Mouse (Mus musculus) embryonic facial prominence, embryonic 10.5 days (tissue): ENCODE results near the gene Ifna14. TPM values are rescaled to one million over a fixed set of nuclear protein-coding genes. Genes with fewer than 3 reads are reported as not detected.
"Not testable (repeated sequence)": the region's sequence is repeated elsewhere in the genome, so short reads cannot be mapped to it uniquely, and the experiment has no call there.

Experiments
- DNase-seq: peaks from one replicate; pipeline ENCODE4 v3.0.0-alpha.2; 2017; ENCODE audit warnings: low spot score
- H3K27ac ChIP-seq: fragments of 300-500 bp; sonication (generic); replicated peaks from 2 replicates; pipeline ENCODE4 v1.5.1; 2016; ENCODE audit warnings: mild to moderate bottlenecking
- H3K27me3 ChIP-seq: fragments of 300-500 bp; sonication (generic); replicated peaks from 2 replicates; pipeline ENCODE4 v1.6.1; 2016; ENCODE audit warnings: low read depth, mild to moderate bottlenecking; ENCODE audit not compliant: poor library complexity, severe bottlenecking
- H3K36me3 ChIP-seq: fragments of 300-500 bp; sonication (generic); replicated peaks from 2 replicates; pipeline ENCODE4 v1.6.1; 2016; ENCODE audit warnings: mild to moderate bottlenecking, moderate library complexity
- H3K4me1 ChIP-seq: fragments of 300-500 bp; sonication (generic); 2 replicates; pipeline ENCODE4 v1.6.1; 2016
- H3K4me3 ChIP-seq: fragments of 300-500 bp; sonication (generic); 2 replicates; pipeline ENCODE4 v1.5.1; 2016; ENCODE audit warnings: mild to moderate bottlenecking, moderate library complexity
- H3K9me3 ChIP-seq: fragments of 300-500 bp; sonication (generic); 2 replicates; pipeline ENCODE4 v1.6.1; 2016; ENCODE audit warnings: mild to moderate bottlenecking
- WGBS: fragments of 180-500 bp; shearing (Covaris S2); methylation state at CpG from one replicate; pipeline ENCODE4 v1.1.7; 2016; 5-methylcytosine and 5-hydroxymethylcytosine counted together
- polyA plus RNA-seq: library from polyadenylated mRNA; unstranded; fragments of >200 nt; fragmentation: Nextera tagmentation; extraction: Ambion mirVana; gene quantifications from 2 replicates; pipeline ENCODE4 v1.2.1, GENCODE M21; 2016

Gene Ifna14
- polyA plus RNA-seq, result not detected in 2 replicates

- H3K4me1 ChIP-seq, result no peaks in the 10 kb centered on the region
- H3K27me3 ChIP-seq, result no peaks in the 10 kb centered on the region
- H3K36me3 ChIP-seq, result no peaks in the 10 kb centered on the region
- H3K27ac ChIP-seq, result no peak within 1 kb of the TSS
- H3K9me3 ChIP-seq, result no peaks in the 10 kb centered on the region
- no peak within 1 kb of the TSS for H3K4me3 ChIP-seq
- DNase-seq, result no peak
- 72% methylated on average over 1 of the region's 1 CpGs for WGBS
Observed at GRCm38 (mm10) chr4:88571698-88572097, at the start of gene Ifna14. Ifna14 (minus strand) TSS chr4:88571798.

- Histone ChIP-seq H3K27me3 (no peaks in the 10 kb centered on the region), H3K36me3 (no peaks in the 10 kb centered on the region), H3K27ac (no peak within 1 kb of the TSS), H3K4me1 (no peaks in the 10 kb centered on the region), H3K9me3 (no peaks in the 10 kb centered on the region), H3K4me3 (no peak within 1 kb of the TSS)
- no peak for DNase-seq
Observed at GRCm38 (mm10) chr4:88603276-88603675, 31.7 kb upstream of the Ifna14 start, which contains the start of gene Ifna12. Ifna12 (minus strand) TSS chr4:88603376.

GRCm38 (mm10) chr4:88592285-88592684 is 20.7 kb upstream of the Ifna14 start, which contains the start of gene Ifna9:
Ifna9 (minus strand) TSS chr4:88592385.
- no peaks in the 10 kb centered on the region for H3K4me1 ChIP-seq
- DNase-seq, result no peak
- WGBS, result 86% methylated on average over 1 of the region's 1 CpGs

GRCm38 (mm10) chr4:88561791-88562190 is 9.8 kb downstream of the Ifna14 start:
- H3K9me3 ChIP-seq, result no peaks in the 10 kb centered on the region
- H3K4me3 ChIP-seq, result no peak overlapping the region
- no peak for DNase-seq
- no peak overlapping the region for H3K27ac ChIP-seq
- WGBS, result 94% methylated on average over 1 of the region's 1 CpGs
- no peaks in the 10 kb centered on the region for H3K27me3 ChIP-seq
- H3K4me1 ChIP-seq, result no peaks in the 10 kb centered on the region
- no peaks in the 10 kb centered on the region for H3K36me3 ChIP-seq

More at GRCm38 (mm10) chr4:88592285-88592684, 20.7 kb upstream of the Ifna14 start, which contains the start of gene Ifna9:
- Histone ChIP-seq H3K27ac (no peak within 1 kb of the TSS), H3K36me3 (no peaks in the 10 kb centered on the region), H3K9me3 (no peaks in the 10 kb centered on the region), H3K27me3 (no peaks in the 10 kb centered on the region), H3K4me3 (no peak within 1 kb of the TSS)

DNA sequence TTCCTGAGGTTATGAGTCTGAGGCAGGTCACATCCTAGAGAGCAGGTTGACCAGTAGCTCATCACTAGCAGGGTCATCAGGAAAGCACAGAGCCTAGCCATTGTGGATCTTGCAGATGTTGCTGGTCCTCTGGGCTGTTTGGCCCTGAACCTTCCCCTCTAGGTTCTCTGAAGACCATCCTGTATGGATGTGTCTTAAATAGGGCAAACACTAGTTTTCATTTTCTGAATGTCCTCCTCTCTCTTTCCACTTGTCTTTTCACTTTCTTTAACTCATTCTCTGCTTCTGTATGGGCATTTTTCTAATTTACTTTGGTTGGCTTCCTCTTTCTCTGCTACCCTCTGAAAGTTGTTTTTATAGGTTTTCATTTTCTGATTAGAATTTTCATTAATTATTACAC is 13.5 kb downstream of the Ifna14 start, which contains the start of gene Ifna15:
Ifna15 (minus strand) TSS at position 101 of the 400 bp plus-strand sequence.
- not testable (repeated sequence) for H3K9me3 ChIP-seq, DNase-seq, H3K4me3 ChIP-seq, H3K27me3 ChIP-seq, H3K36me3 ChIP-seq, H3K27ac ChIP-seq, H3K4me1 ChIP-seq

DNA sequence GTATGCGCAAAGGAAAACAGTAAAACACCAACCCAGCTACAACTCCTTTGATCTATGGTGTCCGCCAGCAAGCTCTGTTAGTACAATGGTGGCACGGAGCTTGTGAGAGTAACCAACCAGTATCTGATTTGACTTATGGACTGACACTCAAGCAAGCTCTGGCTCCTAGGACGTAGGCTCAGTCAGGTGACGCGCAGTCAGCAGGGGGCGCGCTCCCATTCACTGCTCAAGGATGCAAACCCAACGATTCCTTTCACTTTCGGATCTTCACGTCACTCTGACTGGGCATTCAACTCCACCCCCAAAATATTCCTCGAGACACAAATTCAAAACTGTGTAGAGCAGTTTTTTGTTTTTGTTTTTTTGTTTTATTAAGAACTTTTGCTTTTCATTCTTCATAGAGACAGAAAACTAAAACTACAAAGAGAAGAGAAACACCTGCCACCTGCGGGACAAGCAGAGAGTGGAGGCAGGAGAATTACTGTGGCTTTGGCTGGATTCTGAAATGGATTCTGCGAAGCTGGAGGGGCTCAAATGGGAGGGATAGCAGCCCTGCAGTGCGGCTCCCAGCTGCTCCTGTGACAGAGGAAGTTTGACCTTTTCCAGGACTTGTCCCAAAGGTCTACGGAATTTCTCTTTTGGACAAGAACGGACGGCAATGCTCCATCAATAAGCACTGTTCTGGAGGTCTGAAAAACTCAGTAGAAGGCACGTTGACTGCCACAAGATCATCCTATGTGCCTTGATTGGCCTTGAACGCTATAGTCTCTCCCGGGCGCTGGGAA is 21.2 kb downstream of the Ifna14 start:
- H3K36me3 ChIP-seq, result no peaks in the 10 kb centered on the region
- H3K4me1 ChIP-seq, result 0 out of 2 replicates have a peak, but pooled peaks cover 4% of the 10 kb centered on the region
- H3K27ac ChIP-seq, result no peak overlapping the region
- no peaks in the 10 kb centered on the region for H3K27me3 ChIP-seq
- no peaks in the 10 kb centered on the region for H3K9me3 ChIP-seq
- peak; percentile 79 for DNase-seq
- 33% methylated on average over 22 of the region's 22 CpGs for WGBS
- peak overlapping the region; percentile 41 for H3K4me3 ChIP-seq

DNA sequence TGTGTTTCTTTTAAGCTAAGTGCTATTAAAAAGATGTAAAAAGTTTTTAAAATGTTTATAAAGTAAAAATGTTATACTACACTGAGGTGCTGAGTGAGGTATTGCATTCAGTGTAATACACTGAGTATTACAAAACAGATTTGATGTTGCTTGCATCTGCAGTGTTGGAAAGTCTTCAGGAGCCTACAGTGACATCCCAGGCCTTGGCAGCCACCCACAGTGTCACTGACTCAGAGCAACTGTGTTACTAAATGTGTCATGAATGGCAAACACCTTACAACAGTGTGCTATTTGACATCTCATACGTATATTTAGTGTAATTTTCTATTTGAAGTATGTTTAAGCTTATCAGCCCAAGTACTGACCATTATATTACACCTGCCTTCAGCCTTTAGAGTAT is 23.6 kb downstream of the Ifna14 start:
- no peaks in the 10 kb centered on the region for H3K27me3 ChIP-seq
- no peak for DNase-seq
- H3K27ac ChIP-seq, result no peak overlapping the region
- 0 out of 2 replicates have a peak, but pooled peaks cover 4% of the 10 kb centered on the region for H3K4me1 ChIP-seq
- 85% methylated on average over 1 of the region's 1 CpGs for WGBS
- H3K4me3 ChIP-seq, result no peak overlapping the region
- H3K9me3 ChIP-seq, result no peaks in the 10 kb centered on the region
- H3K36me3 ChIP-seq, result no peaks in the 10 kb centered on the region

- no peaks in the 10 kb centered on the region for H3K36me3 ChIP-seq
- H3K9me3 ChIP-seq, result no peaks in the 10 kb centered on the region
- no peak overlapping the region for H3K4me3 ChIP-seq
- no peak overlapping the region for H3K27ac ChIP-seq
- H3K4me1 ChIP-seq, result no peaks in the 10 kb centered on the region
- DNase-seq, result no peak
- H3K27me3 ChIP-seq, result no peaks in the 10 kb centered on the region
- 55% methylated on average over 2 of the region's 2 CpGs for WGBS
Observed at GRCm38 (mm10) chr4:88543649-88544234, 27.9 kb downstream of the Ifna14 start.

DNA sequence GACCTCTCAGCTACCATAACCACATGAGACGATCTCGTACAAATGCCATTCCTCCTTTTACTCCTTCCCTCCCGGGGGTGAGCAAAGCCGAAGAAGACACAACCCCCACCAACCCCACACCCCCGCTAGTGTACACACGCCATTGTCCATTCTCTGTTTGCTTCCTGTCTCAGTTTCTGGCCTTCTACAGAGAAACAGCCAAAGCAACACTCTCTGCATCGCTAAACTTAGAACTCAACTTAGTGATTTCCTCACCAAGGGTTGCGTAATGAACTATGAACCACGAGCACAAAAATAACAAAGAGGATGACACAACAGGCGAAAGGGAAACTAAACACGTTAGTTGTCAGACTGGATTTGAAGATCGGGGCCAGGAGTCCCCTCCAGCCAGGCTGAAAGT is 34.3 kb downstream of the Ifna14 start:
- Histone ChIP-seq H3K9me3 (no peaks in the 10 kb centered on the region), H3K27ac (no peak overlapping the region), H3K4me1 (no peaks in the 10 kb centered on the region), H3K36me3 (no peaks in the 10 kb centered on the region), H3K4me3 (no peak overlapping the region), H3K27me3 (no peaks in the 10 kb centered on the region)
- no peak for DNase-seq
- whole genome bisulfite sequencing, result 80% methylated on average over 12 of the region's 12 CpGs

DNA sequence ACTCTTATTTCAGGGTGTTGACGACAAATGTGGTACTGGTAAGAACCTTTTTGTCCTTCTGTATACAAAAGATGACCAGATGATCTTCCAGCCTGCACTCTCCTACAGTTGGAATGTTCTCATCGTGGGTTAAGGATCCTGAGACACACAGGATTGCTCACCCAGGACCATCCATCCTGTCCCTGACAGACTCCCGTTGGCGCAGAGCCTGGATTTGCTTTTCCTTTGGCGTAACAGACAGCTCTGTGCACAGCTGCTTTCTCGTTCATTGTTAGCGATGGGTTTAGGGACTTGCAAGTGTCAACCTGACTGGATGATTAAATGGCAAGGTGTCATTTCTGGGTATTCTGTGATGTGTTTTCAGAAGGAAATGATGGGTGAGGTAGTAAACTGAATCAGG is 35.0 kb downstream of the Ifna14 start:
- no peak for DNase-seq
- Histone ChIP-seq H3K27ac (no peak overlapping the region), H3K9me3 (no peaks in the 10 kb centered on the region), H3K36me3 (no peaks in the 10 kb centered on the region), H3K27me3 (no peaks in the 10 kb centered on the region), H3K4me3 (no peak overlapping the region), H3K4me1 (no peaks in the 10 kb centered on the region)
- WGBS, result 91% methylated on average over 7 of the region's 7 CpGs

- no peak overlapping the region for H3K4me3 ChIP-seq
- WGBS, result 83% methylated on average over 1 of the region's 1 CpGs
- H3K4me1 ChIP-seq, result no peaks in the 10 kb centered on the region
- H3K27ac ChIP-seq, result no peak overlapping the region
- H3K36me3 ChIP-seq, result no peaks in the 10 kb centered on the region
- no peak for DNase-seq
- H3K27me3 ChIP-seq, result no peaks in the 10 kb centered on the region
- H3K9me3 ChIP-seq, result no peaks in the 10 kb centered on the region
Observed at GRCm38 (mm10) chr4:88535742-88536141, 35.9 kb downstream of the Ifna14 start.

DNA sequence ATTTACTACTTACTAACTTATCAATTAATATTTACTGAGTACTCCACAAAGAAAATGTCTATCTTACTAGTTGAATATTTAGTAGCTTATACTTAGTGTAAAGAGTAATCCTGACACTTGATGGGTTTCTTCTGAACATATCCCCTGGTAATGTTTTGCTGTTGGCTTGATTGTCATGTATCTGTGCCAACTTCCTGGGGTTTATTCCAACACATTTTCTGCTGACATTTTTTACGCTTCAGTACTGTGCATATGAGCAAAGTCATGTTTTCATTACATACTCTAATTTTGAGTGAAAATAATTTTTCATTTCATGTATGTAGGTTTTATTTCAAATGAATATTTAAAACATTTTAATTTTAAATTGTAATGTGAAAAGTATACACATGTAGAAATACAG is 36.7 kb downstream of the Ifna14 start:
- Histone ChIP-seq H3K36me3 (no peaks in the 10 kb centered on the region), H3K9me3 (no peaks in the 10 kb centered on the region), H3K4me1 (no peaks in the 10 kb centered on the region), H3K4me3 (no peak overlapping the region), H3K27me3 (no peaks in the 10 kb centered on the region), H3K27ac (no peak overlapping the region)
- no peak for DNase-seq
- 93% methylated on average over 1 of the region's 1 CpGs for WGBS

- H3K27ac ChIP-seq, result no peak overlapping the region
- H3K36me3 ChIP-seq, result no peaks in the 10 kb centered on the region
- no peak for DNase-seq
- H3K4me3 ChIP-seq, result no peak overlapping the region
- WGBS, result 86% methylated on average over 2 of the region's 2 CpGs
- no peaks in the 10 kb centered on the region for H3K4me1 ChIP-seq
- no peaks in the 10 kb centered on the region for H3K27me3 ChIP-seq
- no peaks in the 10 kb centered on the region for H3K9me3 ChIP-seq
Observed at GRCm38 (mm10) chr4:88533499-88533898, 38.1 kb downstream of the Ifna14 start.
